Mouse (Mus musculus) duodenum, adult 2 months (tissue): ENCODE data around the gene Resf1. TPM values are rescaled to one million over a fixed set of nuclear protein-coding genes. Genes with fewer than 3 reads are reported as not detected.

Source experiments
- polyA plus RNA-seq: library from polyadenylated mRNA; depleted of rRNA; stranded (reverse); fragments of >200 nt; gene quantifications from 2 replicates; pipeline ENCODE4 v1.2.3, GENCODE M21; 2012; ENCODE audit warnings: low replicate concordance; rRNA removed

Gene Resf1
- polyA plus RNA-seq, result 3.2 and 4.4 TPM in 2 replicates

GRCm38 (mm10) chr6:149308956-149309932 is at the start of gene Resf1:
Resf1 (plus strand) TSS chr6:149309414.

Other genes with a start within 250 kb of the Resf1 start
- gene Dennd5b, start 207.7 kb upstream of the Resf1 start, polyA plus RNA-seq, result 16.9 and 32.9 TPM in 2 replicates
- not detected in 2 replicates for gene Gm10203, start 179.2 kb upstream of the Resf1 start, polyA plus RNA-seq
- gene Etfbkmt, start 169.6 kb upstream of the Resf1 start, polyA plus RNA-seq, result 1.2 and 1.5 TPM in 2 replicates
- gene Amn1, start 120.7 kb upstream of the Resf1 start, polyA plus RNA-seq, result 6.8 and 8.6 TPM in 2 replicates
- gene Bicd1, start 99.5 kb downstream of the Resf1 start, polyA plus RNA-seq, result 0.15 and 0.30 TPM in 2 replicates